Mouse (Mus musculus): ENCODE data around the gene Tas2r126. TPM values are rescaled to one million over a fixed set of nuclear protein-coding genes. Genes with fewer than 3 reads are reported as not detected.

The Tas2r126 gene
- polyA plus RNA-seq (2015; fragmentation: Nextera tagmentation; extraction: Ambion mirVana): not detected in 2 replicates

DNA sequence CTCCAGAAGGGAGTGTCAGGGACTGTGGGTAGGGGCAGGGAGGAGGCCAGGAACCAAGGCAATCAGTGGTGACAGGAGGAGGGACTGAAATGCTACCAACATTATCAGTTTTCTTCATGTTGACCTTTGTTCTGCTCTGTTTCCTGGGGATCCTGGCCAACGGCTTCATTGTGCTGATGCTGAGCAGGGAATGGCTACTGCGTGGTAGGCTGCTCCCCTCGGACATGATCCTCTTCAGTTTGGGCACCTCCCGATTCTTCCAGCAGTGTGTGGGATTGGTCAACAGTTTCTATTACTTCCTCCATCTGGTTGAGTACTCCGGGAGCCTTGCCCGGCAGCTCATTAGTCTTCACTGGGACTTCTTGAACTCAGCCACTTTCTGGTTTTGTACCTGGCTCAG, at the start of gene Tas2r126:
TSS of gene Tas2r126 (plus strand) at position 90 of the 400 bp plus-strand sequence.

DNA sequence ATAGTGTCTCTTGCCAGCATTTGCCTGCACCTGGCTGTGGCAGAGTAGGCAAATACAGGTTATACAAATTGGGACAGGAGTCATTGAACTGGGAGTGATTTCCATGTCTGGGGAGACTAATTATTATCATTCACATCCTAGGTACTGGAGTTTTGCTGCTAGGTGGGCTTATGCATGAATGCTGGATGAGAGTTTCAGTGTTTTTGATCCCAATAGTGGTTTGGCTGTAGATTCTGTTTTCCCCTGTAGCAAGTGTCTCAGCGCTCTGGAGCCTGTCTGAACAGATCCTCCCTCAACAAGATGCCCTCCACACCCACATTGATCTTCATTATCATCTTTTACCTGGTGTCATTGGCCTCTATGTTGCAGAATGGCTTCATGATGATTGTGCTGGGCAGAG, 34.4 kb upstream of the Tas2r126 start, which contains the start of gene Tas2r143:
TSS of gene Tas2r143 (plus strand) at position 301 of the 400 bp plus-strand sequence.

DNA sequence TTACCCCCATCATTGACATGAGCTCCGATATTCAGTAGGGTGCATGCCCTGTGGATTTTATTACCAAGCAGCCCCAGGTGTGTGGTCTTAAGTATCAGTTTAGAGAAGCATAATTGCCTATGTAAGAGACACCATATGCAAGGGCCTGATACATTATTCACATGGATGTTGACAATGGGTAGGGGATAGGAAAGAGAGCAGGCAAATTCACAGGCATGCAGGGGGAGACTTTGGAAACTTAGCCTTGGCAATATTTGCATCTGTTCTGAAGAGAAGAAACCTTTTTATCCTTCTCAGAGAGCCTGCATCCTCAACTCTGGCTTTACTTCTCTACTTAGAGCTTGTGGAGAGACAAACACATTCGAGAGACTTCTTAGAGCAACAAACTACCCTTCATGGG, 29.2 kb upstream of the Tas2r126 start, which contains the start of gene Tas2r135:
TSS of gene Tas2r135 (plus strand) at position 301 of the 400 bp plus-strand sequence.

GRCm38 (mm10) chr6:42465096-42465495, 30.8 kb downstream of the Tas2r126 start, which contains the start of gene Olfr458:
Olfr458 (minus strand) TSS chr6:42465196.

GRCm38 (mm10) chr6:42476235-42476634, 41.9 kb downstream of the Tas2r126 start, which contains the start of gene Olfr457:
Olfr457 (minus strand) TSS chr6:42476335.

Other genes with a start within 250 kb of the Tas2r126 start
- gene Tas2r144, start 219.2 kb upstream of the Tas2r126 start, polyA plus RNA-seq (2015; fragmentation: Nextera tagmentation; extraction: Ambion mirVana): not detected in 2 replicates
- 21.2 and 23.7 TPM in 2 replicates for gene Gstk1, start 188.6 kb upstream of the Tas2r126 start, polyA plus RNA-seq (2015; fragmentation: Nextera tagmentation; extraction: Ambion mirVana)
- not detected in 2 replicates for gene Tmem139, start 172.6 kb upstream of the Tas2r126 start, polyA plus RNA-seq (2015; fragmentation: Nextera tagmentation; extraction: Ambion mirVana)
- gene Casp2, start 169.6 kb upstream of the Tas2r126 start, polyA plus RNA-seq (2015; fragmentation: Nextera tagmentation; extraction: Ambion mirVana): 13.0 and 13.9 TPM in 2 replicates
- gene Clcn1, start 147.8 kb upstream of the Tas2r126 start, polyA plus RNA-seq (2015; fragmentation: Nextera tagmentation; extraction: Ambion mirVana): 0.31 and 0.71 TPM in 2 replicates
- gene Fam131b, start 109.9 kb upstream of the Tas2r126 start, polyA plus RNA-seq (2015; fragmentation: Nextera tagmentation; extraction: Ambion mirVana): 6.6 and 7.7 TPM in 2 replicates
- 60.1 and 68.6 TPM in 2 replicates for gene Zyx, start 84.9 kb upstream of the Tas2r126 start, polyA plus RNA-seq (2015; fragmentation: Nextera tagmentation; extraction: Ambion mirVana)
- 0.40 and 0.52 TPM in 2 replicates for gene Epha1, start 61.3 kb upstream of the Tas2r126 start, polyA plus RNA-seq (2015; fragmentation: Nextera tagmentation; extraction: Ambion mirVana)
- not detected in 2 replicates for gene Tas2r143, start 34.3 kb upstream of the Tas2r126 start, polyA plus RNA-seq (2015; fragmentation: Nextera tagmentation; extraction: Ambion mirVana)
- not detected in 2 replicates for gene Tas2r135, start 29.1 kb upstream of the Tas2r126 start, polyA plus RNA-seq (2015; fragmentation: Nextera tagmentation; extraction: Ambion mirVana)
- gene Olfr458, start 30.7 kb downstream of the Tas2r126 start, polyA plus RNA-seq (2015; fragmentation: Nextera tagmentation; extraction: Ambion mirVana): not detected in 2 replicates
- gene Olfr457, start 41.8 kb downstream of the Tas2r126 start, polyA plus RNA-seq (2015; fragmentation: Nextera tagmentation; extraction: Ambion mirVana): not detected in 2 replicates
- gene Olfr456, start 52.7 kb downstream of the Tas2r126 start, polyA plus RNA-seq (2015; fragmentation: Nextera tagmentation; extraction: Ambion mirVana): not detected in 2 replicates
- not detected in 2 replicates for gene Olfr455, start 113.1 kb downstream of the Tas2r126 start, polyA plus RNA-seq (2015; fragmentation: Nextera tagmentation; extraction: Ambion mirVana)
- not detected in 2 replicates for gene Tcaf3, start 163.2 kb downstream of the Tas2r126 start, polyA plus RNA-seq (2015; fragmentation: Nextera tagmentation; extraction: Ambion mirVana)
- gene Tcaf2, start 210.7 kb downstream of the Tas2r126 start, polyA plus RNA-seq (2015; fragmentation: Nextera tagmentation; extraction: Ambion mirVana): 2.6 TPM in 2 replicates

Measured in neural tube, postnatal 0 days (tissue).